Mouse (Mus musculus) gastrocnemius, postnatal 10 days (tissue): ENCODE results near the gene Alpi. TPM values are rescaled to one million over a fixed set of nuclear protein-coding genes. Genes with fewer than 3 reads are reported as not detected.

Source experiments
- DNase-seq: peaks from one replicate; pipeline ENCODE4 v3.0.0; 2021; ENCODE audit warnings: mixed read lengths
- long read RNA-seq, 2 experiments: library from polyadenylated mRNA; stranded (forward); transcript quantifications; one replicate each; pipeline ENCODE4 v2.0.0; 2021
- total RNA-seq, 2 experiments: library from RNA; stranded (reverse); gene quantifications; 2 replicates each; pipeline ENCODE4 v1.2.3; 2021

Alpi gene
- total RNA-seq: not detected
- long read RNA-seq, experiment 1: 0 reads
- long read RNA-seq, experiment 2: 0 reads

DNA sequence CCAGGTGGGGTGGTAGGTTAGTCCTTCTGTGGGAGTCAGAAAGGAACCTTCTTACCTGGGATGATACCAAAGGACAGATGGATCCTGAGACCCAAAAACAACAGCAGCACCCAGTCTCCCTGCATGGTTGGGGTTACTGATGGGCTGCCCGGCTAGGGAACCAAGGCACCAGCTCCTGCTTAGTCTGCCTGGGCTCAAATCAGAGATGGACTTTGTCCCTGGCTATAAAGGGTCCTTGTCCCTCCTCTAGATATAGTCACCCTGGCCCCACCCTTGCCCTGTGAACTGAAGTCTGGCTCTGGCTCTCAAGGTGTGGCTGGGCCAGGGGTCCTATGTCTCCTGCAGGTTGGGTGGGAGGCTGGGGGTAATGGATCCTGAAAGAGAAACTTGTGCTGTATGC, at the start of gene Alpi:
Gene Alpi, minus strand, starts transcription at position 196 of the 400 bp plus-strand sequence.
- no peak for DNase-seq

- DNase-seq: no peak
Measured at GRCm38 (mm10) chr1:87149422-87149821, 48.0 kb upstream of the Alpi start.

DNA sequence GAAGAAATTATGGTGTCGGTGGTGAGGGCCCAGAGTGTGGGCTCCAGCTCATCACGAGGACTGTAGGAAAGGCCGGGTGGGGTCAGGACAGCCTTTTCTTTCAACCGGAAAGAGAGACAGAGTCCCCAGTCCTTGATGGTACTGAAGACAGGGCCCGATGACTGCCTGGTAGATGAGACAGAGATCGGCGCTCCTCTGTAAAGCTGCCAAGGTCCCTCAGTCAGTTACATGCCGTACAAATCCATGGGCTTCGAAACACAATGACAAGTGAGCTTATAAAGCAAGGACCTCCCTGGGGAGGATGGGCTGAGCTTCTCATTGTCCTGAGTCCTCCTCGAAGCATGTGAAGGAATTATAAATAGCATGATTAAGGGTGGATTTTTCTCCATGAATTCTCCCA, 41.7 kb upstream of the Alpi start:
- no peak for DNase-seq

- peak; percentile 59 for DNase-seq
Measured at GRCm38 (mm10) chr1:87142456-87142855, 41.0 kb upstream of the Alpi start.

DNA sequence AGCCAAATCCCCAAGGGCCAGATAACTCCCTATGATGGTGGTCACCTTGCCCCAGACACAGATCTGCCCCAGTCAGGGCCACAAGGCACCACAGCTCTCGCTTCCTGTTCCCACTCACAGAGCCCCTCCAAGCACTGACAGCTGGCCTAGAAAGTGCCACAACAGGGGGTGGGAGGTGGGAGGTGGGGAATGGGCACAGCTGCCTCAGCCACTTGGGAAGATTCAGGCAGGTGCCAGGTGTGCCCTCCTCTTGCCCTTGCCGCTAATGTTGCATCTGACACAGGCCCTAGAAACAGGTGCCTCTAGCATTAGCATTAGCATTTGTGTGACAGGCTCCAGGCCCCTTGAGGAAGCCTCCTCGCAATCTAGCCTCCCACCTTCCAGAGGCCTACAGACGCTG, 40.1 kb upstream of the Alpi start:
- no peak for DNase-seq

- no peak for DNase-seq
Measured at GRCm38 (mm10) chr1:87131803-87132202, 30.4 kb upstream of the Alpi start.

GRCm38 (mm10) chr1:87127206-87128030, 26.0 kb upstream of the Alpi start:
- no peak for DNase-seq

- DNase-seq: no peak
Measured at GRCm38 (mm10) chr1:87124673-87125072, 23.3 kb upstream of the Alpi start, which contains the start of gene Akp3. TSS of gene Akp3 (plus strand) at chr1:87124973.

GRCm38 (mm10) chr1:87114784-87115183, 13.4 kb upstream of the Alpi start:
- no peak for DNase-seq

GRCm38 (mm10) chr1:87111719-87112354, 10.4 kb upstream of the Alpi start:
- peak; percentile 64 for DNase-seq

- DNase-seq: no peak
Measured at GRCm38 (mm10) chr1:87108564-87108963, 7.2 kb upstream of the Alpi start.

GRCm38 (mm10) chr1:87106536-87106935, 5.1 kb upstream of the Alpi start:
- DNase-seq: no peak

GRCm38 (mm10) chr1:87103936-87104335, 2.5 kb upstream of the Alpi start:
- no peak for DNase-seq

DNA sequence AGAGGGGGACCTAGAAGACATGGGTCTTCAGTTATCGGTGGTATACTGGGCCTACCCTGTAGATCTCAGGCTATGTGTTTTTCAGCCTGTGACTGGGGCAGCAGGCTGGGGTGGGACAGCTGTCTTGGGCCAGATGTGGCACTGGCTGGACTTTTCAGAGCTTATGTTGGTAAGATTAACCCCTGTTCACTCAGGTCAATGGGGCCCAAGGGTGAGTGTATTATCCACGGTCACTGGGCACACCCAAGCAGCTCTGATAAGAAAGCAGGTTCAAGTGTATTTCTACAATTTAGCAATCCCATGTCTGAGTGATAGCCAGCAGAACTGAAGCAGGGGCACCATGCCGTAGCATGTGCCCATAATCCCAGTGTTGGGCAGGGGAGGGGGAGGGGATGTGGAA, 708 bp upstream of the Alpi start:
- no peak for DNase-seq

DNA sequence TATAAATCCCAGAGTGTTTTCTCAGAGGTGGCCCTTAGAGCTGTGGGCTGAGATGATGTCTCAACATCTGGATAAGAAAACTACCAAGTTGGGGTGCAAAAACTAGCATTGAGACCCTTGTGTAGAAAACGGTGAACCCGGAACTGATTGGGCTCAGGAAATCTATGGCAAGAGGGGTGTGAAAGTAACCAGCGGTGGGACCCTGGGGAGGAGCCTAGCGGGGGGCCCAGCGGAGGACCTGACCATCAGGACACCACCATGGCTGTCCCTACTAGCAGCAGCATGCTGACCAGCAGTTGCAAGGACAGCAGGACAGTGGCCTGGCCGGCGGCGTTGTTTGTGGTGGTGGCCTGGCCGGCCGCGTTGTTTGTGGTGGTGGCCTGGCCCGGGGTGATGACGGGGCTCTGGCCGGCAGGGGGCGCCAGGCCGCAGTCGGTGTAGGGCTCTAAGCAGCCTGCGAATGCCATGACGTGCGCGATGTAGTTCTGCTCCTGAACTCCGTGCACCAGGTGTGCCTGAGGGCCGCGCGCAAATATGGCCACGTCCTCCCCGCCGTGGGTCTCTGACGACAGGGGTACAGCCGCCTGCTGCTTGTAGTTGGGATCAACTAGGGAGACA, 2.9 kb downstream of the Alpi start:
- peak; percentile 82 for DNase-seq

- no peak for DNase-seq
Measured at GRCm38 (mm10) chr1:87095642-87096041, 5.8 kb downstream of the Alpi start.

DNA sequence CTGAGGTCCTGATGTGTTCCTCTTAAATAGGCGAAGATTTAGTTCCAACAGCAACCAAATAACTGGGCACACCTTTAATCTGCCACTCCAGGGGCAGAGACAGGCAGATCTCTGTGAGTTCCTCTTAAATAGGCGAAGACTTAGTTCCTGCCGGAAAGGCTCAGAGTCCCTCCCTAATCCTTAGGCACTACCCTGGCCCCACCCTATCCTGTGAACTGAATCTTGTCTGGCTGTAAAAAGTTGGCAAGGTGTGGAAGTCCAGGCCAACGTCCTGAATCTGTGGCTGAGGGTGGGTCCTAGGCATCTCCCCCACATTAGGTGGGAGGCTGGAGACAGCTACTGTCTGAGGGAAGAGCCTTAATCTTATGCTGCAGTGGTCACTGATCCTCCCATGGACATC, 11.6 kb downstream of the Alpi start, which contains the start of gene Alppl2:
Gene Alppl2, minus strand, starts transcription at position 101 of the 400 bp plus-strand sequence.
- DNase-seq: no peak

GRCm38 (mm10) chr1:87089251-87089650, 12.2 kb downstream of the Alpi start:
- no peak for DNase-seq

GRCm38 (mm10) chr1:87086964-87087363, 14.4 kb downstream of the Alpi start:
- no peak for DNase-seq

- DNase-seq: no peak
Measured at GRCm38 (mm10) chr1:87086196-87086595, 15.2 kb downstream of the Alpi start.

GRCm38 (mm10) chr1:87073776-87074175, 27.6 kb downstream of the Alpi start:
- no peak for DNase-seq

GRCm38 (mm10) chr1:87070720-87071119, 30.7 kb downstream of the Alpi start:
- DNase-seq: peak; percentile 35

- no peak for DNase-seq
Measured at GRCm38 (mm10) chr1:87060913-87061312, 40.5 kb downstream of the Alpi start.
